Mouse (Mus musculus): ENCODE results near the gene Aspg.

Aspg gene

GRCm38 (mm10) chr12:112151244-112151979 is 44.9 kb downstream of the Aspg start:
- no peak for DNase-seq (ENCODE audit: low spot score in 2 of 2)

GRCm38 (mm10) chr12:112151980-112152362 is 45.5 kb downstream of the Aspg start:
- no peak for DNase-seq (ENCODE audit: low spot score in 2 of 2)

GRCm38 (mm10) chr12:112153597-112153996 is 47.1 kb downstream of the Aspg start:
- DNase-seq (ENCODE audit: low spot score in 2 of 2): no peak

- DNase-seq (ENCODE audit: low spot score in 2 of 2): no peak
Measured at GRCm38 (mm10) chr12:112154476-112154875, 48.0 kb downstream of the Aspg start.

GRCm38 (mm10) chr12:112155218-112156051 is 49.0 kb downstream of the Aspg start:
- no peak for DNase-seq (ENCODE audit: low spot score in 2 of 2)

GRCm38 (mm10) chr12:112156804-112157203 is 50.3 kb downstream of the Aspg start:
- DNase-seq (ENCODE audit: low spot score in 2 of 2): no peak

GRCm38 (mm10) chr12:112158246-112158645 is 51.8 kb downstream of the Aspg start:
- DNase-seq (ENCODE audit: low spot score in 2 of 2): no peak

- no peak for DNase-seq (ENCODE audit: low spot score in 2 of 2)
Measured at GRCm38 (mm10) chr12:112158784-112159183, 52.3 kb downstream of the Aspg start.

- DNase-seq (ENCODE audit: low spot score in 2 of 2): no peak
Measured at GRCm38 (mm10) chr12:112163981-112164839, 57.7 kb downstream of the Aspg start.

- DNase-seq (ENCODE audit: low spot score in 2 of 2): no peak
Measured at GRCm38 (mm10) chr12:112164840-112165219, 58.4 kb downstream of the Aspg start.

- no peak for DNase-seq (ENCODE audit: low spot score in 2 of 2)
Measured at GRCm38 (mm10) chr12:112169240-112169639, 62.8 kb downstream of the Aspg start.

- no peak for DNase-seq (ENCODE audit: low spot score in 2 of 2)
Measured at GRCm38 (mm10) chr12:112170671-112171574, 64.4 kb downstream of the Aspg start.

GRCm38 (mm10) chr12:112171657-112172056 is 65.2 kb downstream of the Aspg start:
- DNase-seq (ENCODE audit: low spot score in 2 of 2): no peak

GRCm38 (mm10) chr12:112172214-112172613 is 65.7 kb downstream of the Aspg start:
- DNase-seq (ENCODE audit: low spot score in 2 of 2): no peak
